16 mouse cellular contexts compared by ENCODE assay signal in genomic region chr2:52029426-52029825, GRCm38 (mm10). TPM values are rescaled to one million over a fixed set of nuclear protein-coding genes. Genes with fewer than 3 reads are reported as not detected.
DNase-seq lines count a peak whose midpoint lies in the region; ATAC-seq and TF ChIP-seq lines count a peak whose summit lies in the region.
"Had no signal": no experiment of that assay in that cellular context is flagged by ENCODE, and none has a peak within 500 bp of the region (broad histone marks: within the 10 kb centered on the region; RNA-seq: fewer than 3 reads in every experiment).

No protein-coding gene starts in this region.

- no peaks in the 10 kb centered on the region for H3K36me3 ChIP-seq in heart, adult 2 months (ENCODE audit: control insufficient read depth, insufficient read depth, low read length)
- H3K36me3 ChIP-seq in midbrain, embryonic 11.5 days (ENCODE audit: control insufficient read depth, insufficient read depth, low read length), result no peaks in the 10 kb centered on the region
- H3K36me3 ChIP-seq in midbrain, embryonic 16.5 days (ENCODE audit: control insufficient read depth, insufficient read depth, low read length), result no peaks in the 10 kb centered on the region
- H3K36me3 ChIP-seq in ES-Bruce4 (ENCODE audit: control insufficient read depth, insufficient read depth, low read length, poor library complexity, severe bottlenecking), result no peaks in the 10 kb centered on the region
- H3K36me3 ChIP-seq: embryonic facial prominence, embryonic 12.5 days; hindbrain, embryonic 15.5 days; kidney, embryonic 15.5 days; liver, embryonic 15.5 days had no signal

- H3K79me2 ChIP-seq in heart, adult 2 months (replicated peaks; ENCODE audit: control insufficient read depth, insufficient read depth, low read length), result no peaks in the 10 kb centered on the region

- H3K4me2 ChIP-seq in midbrain, embryonic 11.5 days, result no peak overlapping the region
- no peak overlapping the region for H3K4me2 ChIP-seq in midbrain, embryonic 16.5 days (ENCODE audit: low read length)
- H3K4me2 ChIP-seq: embryonic facial prominence, embryonic 12.5 days; hindbrain, embryonic 15.5 days; kidney, embryonic 15.5 days; liver, embryonic 15.5 days had no signal

- H3K9me3 ChIP-seq in midbrain, embryonic 11.5 days (ENCODE audit: control insufficient read depth, low read length), result no peaks in the 10 kb centered on the region; the same call in 1 of the 2 replicates
- H3K9me3 ChIP-seq in midbrain, embryonic 16.5 days (replicated peaks; ENCODE audit: control insufficient read depth, low read length, poor library complexity, severe bottlenecking), result no peaks in the 10 kb centered on the region
- H3K9me3 ChIP-seq in ES-Bruce4 (replicated peaks; ENCODE audit: control insufficient read depth, insufficient read depth, low read length, poor library complexity, severe bottlenecking), result no peaks in the 10 kb centered on the region
- H3K9me3 ChIP-seq: hindbrain, embryonic 15.5 days; kidney, embryonic 15.5 days; liver, embryonic 15.5 days had no signal

- DNase-seq in heart, adult 2 months, result no peak
- no peak for DNase-seq in heart, postnatal 10 days
- DNase-seq in midbrain, embryonic 11.5 days (ENCODE audit: low spot score, missing footprints), result peak; percentile 78
- peak; percentile 4 for DNase-seq in naive thymus-derived CD4-positive, alpha-beta T cell, adult 2 months (ENCODE audit: low read depth)
- DNase-seq in frontal cortex, postnatal 14 days (ENCODE audit: low spot score in 2 of 2), result no peak
- DNase-seq in T-cell, adult 2 months (ENCODE audit: low spot score), result no peak
- DNase-seq: cerebellum, adult 11 months; left cerebral cortex, postnatal 4 days; retina, postnatal 1 day; spleen, adult 18-20 months had no signal

- 81% methylated on average over 3 of the region's 3 CpGs for WGBS in heart, adult 2 months
- WGBS in midbrain, embryonic 11.5 days, result 87% methylated on average over 3 of the region's 3 CpGs
- 93% methylated on average over 3 of the region's 3 CpGs for WGBS in midbrain, embryonic 16.5 days

- H3K4me3 ChIP-seq in heart, adult 2 months, result no peak overlapping the region
- no peak overlapping the region for H3K4me3 ChIP-seq in midbrain, embryonic 11.5 days (ENCODE audit: low read depth, low read length)
- H3K4me3 ChIP-seq in midbrain, embryonic 16.5 days (ENCODE audit: low read depth, low read length), result no peak overlapping the region
- no peak overlapping the region for H3K4me3 ChIP-seq in ES-Bruce4 (ENCODE audit: low read depth, low read length)
- H3K4me3 ChIP-seq: embryonic facial prominence, embryonic 12.5 days; hindbrain, embryonic 15.5 days; kidney, embryonic 15.5 days; liver, embryonic 15.5 days had no signal

- intact Hi-C loops in heart, adult 2 months (cut with DNase I), result no loop called here
- intact Hi-C loops in heart, postnatal 10 days (cut with DNase I), result no loop called here

- ATAC-seq in midbrain, embryonic 11.5 days (ENCODE audit: low FRiP score), result no peak
- ATAC-seq in midbrain, embryonic 16.5 days, result no peak

- TF ChIP-seq CTCF in heart, adult 2 months (IDR thresholded peaks at IDR 0.05), result peak; percentile 49
- TF ChIP-seq CTCF in ES-Bruce4 (IDR thresholded peaks at IDR 0.05; ENCODE audit: low read depth, low read length), result peak; percentile 23

- no peaks in the 10 kb centered on the region for H3K27me3 ChIP-seq in heart, adult 2 months (ENCODE audit: control insufficient read depth, insufficient read depth, low read length)
- no peaks in the 10 kb centered on the region for H3K27me3 ChIP-seq in midbrain, embryonic 11.5 days (ENCODE audit: control insufficient read depth, insufficient read depth, low read length)
- no peaks in the 10 kb centered on the region for H3K27me3 ChIP-seq in midbrain, embryonic 16.5 days (ENCODE audit: control insufficient read depth, insufficient read depth, low read depth, low read length)
- H3K27me3 ChIP-seq in ES-Bruce4 (ENCODE audit: control insufficient read depth, insufficient read depth, low read length, poor library complexity, severe bottlenecking), result no peaks in the 10 kb centered on the region; the same call in 1 of the 2 replicates
- H3K27me3 ChIP-seq: embryonic facial prominence, embryonic 12.5 days; hindbrain, embryonic 15.5 days; kidney, embryonic 15.5 days; liver, embryonic 15.5 days had no signal

- H3K27ac ChIP-seq in heart, adult 2 months, result no peak overlapping the region
- H3K27ac ChIP-seq in midbrain, embryonic 11.5 days (ENCODE audit: low read depth, low read length), result no peak overlapping the region
- no peak overlapping the region for H3K27ac ChIP-seq in midbrain, embryonic 16.5 days (ENCODE audit: low read length)
- no peak overlapping the region for H3K27ac ChIP-seq in ES-Bruce4 (ENCODE audit: insufficient read depth, low read length)
- H3K27ac ChIP-seq: embryonic facial prominence, embryonic 12.5 days; hindbrain, embryonic 15.5 days; kidney, embryonic 15.5 days; liver, embryonic 15.5 days had no signal

- TF ChIP-seq POLR2A in heart, adult 2 months (IDR thresholded peaks at IDR 0.05; ENCODE audit: insufficient read depth, low read depth, low read length), result no peak
- TF ChIP-seq POLR2A in ES-Bruce4 (IDR thresholded peaks at IDR 0.05; ENCODE audit: insufficient read depth, low read length), result no peak

- no peak for TF ChIP-seq EP300 in heart, adult 2 months (IDR thresholded peaks at IDR 0.05; ENCODE audit: insufficient read depth, low read depth, low read length)
- TF ChIP-seq EP300 in ES-Bruce4 (IDR thresholded peaks at IDR 0.05; ENCODE audit: insufficient read depth, low read depth, low read length), result no peak

- H3K9ac ChIP-seq in heart, adult 2 months (ENCODE audit: low read depth, low read length), result no peak overlapping the region
- no peak overlapping the region for H3K9ac ChIP-seq in midbrain, embryonic 11.5 days (ENCODE audit: low read length)
- H3K9ac ChIP-seq in midbrain, embryonic 16.5 days (ENCODE audit: low read depth, low read length), result no peak overlapping the region
- H3K9ac ChIP-seq in ES-Bruce4 (ENCODE audit: low read depth, poor library complexity, severe bottlenecking), result no peak overlapping the region
- H3K9ac ChIP-seq: embryonic facial prominence, embryonic 12.5 days; hindbrain, embryonic 15.5 days; kidney, embryonic 15.5 days; liver, embryonic 15.5 days had no signal

- H3K4me1 ChIP-seq in heart, adult 2 months (ENCODE audit: control insufficient read depth, insufficient read depth, low read length), result no peaks in the 10 kb centered on the region
- no peaks in the 10 kb centered on the region for H3K4me1 ChIP-seq in midbrain, embryonic 11.5 days (ENCODE audit: control insufficient read depth, insufficient read depth, low read length)
- H3K4me1 ChIP-seq in midbrain, embryonic 16.5 days (ENCODE audit: control insufficient read depth, insufficient read depth, low read length), result no peaks in the 10 kb centered on the region
- H3K4me1 ChIP-seq in ES-Bruce4 (ENCODE audit: control insufficient read depth, insufficient read depth, low read length), result no peaks in the 10 kb centered on the region
- H3K4me1 ChIP-seq: embryonic facial prominence, embryonic 12.5 days; hindbrain, embryonic 15.5 days; kidney, embryonic 15.5 days; liver, embryonic 15.5 days had no signal

RNA-seq across cellular contexts. Expression of gene Tnfaip6, which starts 8.4 kb away (rescaled TPM):
- total RNA-seq in heart, adult 2 months (2021), result 1 to 10 TPM; 1.1 TPM
- 0.41 and 1.1 TPM in 2 replicates for polyA plus RNA-seq in heart, adult 2 months (2012; rRNA removed)
- total RNA-seq in heart, postnatal 10 days (2021), result 1 to 10 TPM; 1.9 to 2.6 TPM
- polyA plus RNA-seq in midbrain, embryonic 11.5 days (2014; fragmentation: Nextera tagmentation; extraction: Ambion mirVana), result 17.0 and 22.8 TPM in 2 replicates
- polyA plus RNA-seq in midbrain, embryonic 16.5 days (2015; fragmentation: Nextera tagmentation; extraction: Ambion mirVana), result 2.8 and 3.8 TPM in 2 replicates
- polyA plus RNA-seq in ES-Bruce4 (2011; ENCODE audit: insufficient read depth, insufficient read length, low read depth, missing spikeins), result 2.1 and 2.8 TPM in 2 replicates

RNA-seq across cellular contexts. Expression of gene Rif1, which starts 43.2 kb away (rescaled TPM):
- 10 to 100 TPM; 19.3 to 21.9 TPM for total RNA-seq in heart, adult 2 months (2021)
- polyA plus RNA-seq in heart, adult 2 months (2012; rRNA removed), result 2.4 and 4.2 TPM in 2 replicates
- 10 to 100 TPM; 24.4 to 32.7 TPM for total RNA-seq in heart, postnatal 10 days (2021)
- 51.2 and 51.4 TPM in 2 replicates for polyA plus RNA-seq in midbrain, embryonic 11.5 days (2014; fragmentation: Nextera tagmentation; extraction: Ambion mirVana)
- 18.2 and 19.3 TPM in 2 replicates for polyA plus RNA-seq in midbrain, embryonic 16.5 days (2015; fragmentation: Nextera tagmentation; extraction: Ambion mirVana)
- 237 and 249 TPM in 2 replicates for polyA plus RNA-seq in ES-Bruce4 (2011; ENCODE audit: insufficient read depth, insufficient read length, low read depth, missing spikeins)

RNA-seq across cellular contexts. Expression of gene Nmi, which starts 56.1 kb away (rescaled TPM):
- total RNA-seq in heart, adult 2 months (2021), result 1 to 10 TPM; 5.1 to 6.7 TPM
- 3.2 and 6.9 TPM in 2 replicates for polyA plus RNA-seq in heart, adult 2 months (2012; rRNA removed)
- 1 to 10 TPM; 6.2 to 8.0 TPM for total RNA-seq in heart, postnatal 10 days (2021)
- polyA plus RNA-seq in midbrain, embryonic 11.5 days (2014; fragmentation: Nextera tagmentation; extraction: Ambion mirVana), result 5.4 and 6.6 TPM in 2 replicates
- polyA plus RNA-seq in midbrain, embryonic 16.5 days (2015; fragmentation: Nextera tagmentation; extraction: Ambion mirVana), result 3.3 and 4.3 TPM in 2 replicates
- polyA plus RNA-seq in ES-Bruce4 (2011; ENCODE audit: insufficient read depth, insufficient read length, low read depth, missing spikeins), result 3.6 and 4.5 TPM in 2 replicates

Comparison
In these comparisons a context has a peak if more than half of its experiments do, and no peak if none do; other contexts are left out.
1. DNase-seq: peak in midbrain, embryonic 11.5 days (single experiment) and naive thymus-derived CD4-positive, alpha-beta T cell, adult 2 months (single experiment); none in heart, adult 2 months (0 of 2), heart, postnatal 10 days (0 of 2), frontal cortex, postnatal 14 days (0 of 2) and T-cell, adult 2 months (single experiment).